Mouse (Mus musculus) embryonic facial prominence, embryonic 10.5 days (tissue): ENCODE data around the gene Crybb1. TPM values are rescaled to one million over a fixed set of nuclear protein-coding genes. Genes with fewer than 3 reads are reported as not detected.
A peak's percentile ranks its signal among the peaks of the same experiment; 100 is the strongest.

Experiments
- DNase-seq: peaks from one replicate; pipeline ENCODE4 v3.0.0-alpha.2; 2017; ENCODE audit warnings: low spot score
- H3K27ac ChIP-seq: fragments of 300-500 bp; sonication (generic); replicated peaks from 2 replicates; pipeline ENCODE4 v1.5.1; 2016; ENCODE audit warnings: mild to moderate bottlenecking
- H3K27me3 ChIP-seq: fragments of 300-500 bp; sonication (generic); replicated peaks from 2 replicates; pipeline ENCODE4 v1.6.1; 2016; ENCODE audit warnings: low read depth, mild to moderate bottlenecking; ENCODE audit not compliant: poor library complexity, severe bottlenecking
- H3K36me3 ChIP-seq: fragments of 300-500 bp; sonication (generic); replicated peaks from 2 replicates; pipeline ENCODE4 v1.6.1; 2016; ENCODE audit warnings: mild to moderate bottlenecking, moderate library complexity
- H3K4me1 ChIP-seq: fragments of 300-500 bp; sonication (generic); 2 replicates; pipeline ENCODE4 v1.6.1; 2016
- H3K4me3 ChIP-seq: fragments of 300-500 bp; sonication (generic); 2 replicates; pipeline ENCODE4 v1.5.1; 2016; ENCODE audit warnings: mild to moderate bottlenecking, moderate library complexity
- H3K9me3 ChIP-seq: fragments of 300-500 bp; sonication (generic); 2 replicates; pipeline ENCODE4 v1.6.1; 2016; ENCODE audit warnings: mild to moderate bottlenecking
- WGBS: fragments of 180-500 bp; shearing (Covaris S2); methylation state at CpG from one replicate; pipeline ENCODE4 v1.1.7; 2016; 5-methylcytosine and 5-hydroxymethylcytosine counted together
- polyA plus RNA-seq: library from polyadenylated mRNA; unstranded; fragments of >200 nt; fragmentation: Nextera tagmentation; extraction: Ambion mirVana; gene quantifications from 2 replicates; pipeline ENCODE4 v1.2.1, GENCODE M21; 2016

The Crybb1 gene
- polyA plus RNA-seq, 1 experiment from 2014 or later = 0.80 TPM

GRCm38 (mm10) chr5:112292343-112292980 is 36.8 kb downstream of the Crybb1 start:
- no peaks in the 10 kb centered on the region for H3K27me3 ChIP-seq
- no peak for DNase-seq
- H3K9me3 ChIP-seq = no peaks in the 10 kb centered on the region
- no peaks in the 10 kb centered on the region for H3K36me3 ChIP-seq
- H3K4me1 ChIP-seq = peaks cover 54% of the 10 kb centered on the region
- H3K27ac ChIP-seq = no peak overlapping the region
- H3K4me3 ChIP-seq = no peak overlapping the region
- 85% methylated on average over 17 of the region's 17 CpGs for WGBS

- no peak overlapping the region for H3K4me3 ChIP-seq
- H3K36me3 ChIP-seq = no peaks in the 10 kb centered on the region
- no peak overlapping the region for H3K27ac ChIP-seq
- H3K27me3 ChIP-seq = no peaks in the 10 kb centered on the region
- H3K4me1 ChIP-seq = peaks cover 50% of the 10 kb centered on the region
- no peak for DNase-seq
- H3K9me3 ChIP-seq = no peaks in the 10 kb centered on the region
- 83% methylated on average over 2 of the region's 2 CpGs for WGBS
These were observed 38.2 kb downstream of the Crybb1 start for GRCm38 (mm10) chr5:112293800-112294199.

GRCm38 (mm10) chr5:112294696-112295095 is 39.1 kb downstream of the Crybb1 start:
- 72% methylated on average over 4 of the region's 4 CpGs for WGBS
- H3K4me1 ChIP-seq = peaks cover 49% of the 10 kb centered on the region

GRCm38 (mm10) chr5:112295162-112295561 is 39.5 kb downstream of the Crybb1 start:
- no peak overlapping the region for H3K4me3 ChIP-seq
- 36% methylated on average over 8 of the region's 8 CpGs for WGBS
- DNase-seq = no peak
- no peaks in the 10 kb centered on the region for H3K9me3 ChIP-seq
- H3K4me1 ChIP-seq = peaks cover 46% of the 10 kb centered on the region
- 0 out of 2 replicates have a peak overlapping the region, but pooled peaks have one; percentile 20 for H3K27ac ChIP-seq
- no peaks in the 10 kb centered on the region for H3K36me3 ChIP-seq
- no peaks in the 10 kb centered on the region for H3K27me3 ChIP-seq

More at GRCm38 (mm10) chr5:112294696-112295095, 39.1 kb downstream of the Crybb1 start:
- Histone ChIP-seq H3K36me3 (no peaks in the 10 kb centered on the region), H3K4me3 (no peak overlapping the region), H3K27me3 (no peaks in the 10 kb centered on the region), H3K27ac (0 out of 2 replicates have a peak overlapping the region, but pooled peaks have one; percentile 20), H3K9me3 (no peaks in the 10 kb centered on the region)
- DNase-seq = no peak

GRCm38 (mm10) chr5:112295564-112295963 is 39.9 kb downstream of the Crybb1 start:
- no peak for DNase-seq
- Histone ChIP-seq H3K9me3 (no peaks in the 10 kb centered on the region), H3K4me1 (peaks cover 48% of the 10 kb centered on the region), H3K36me3 (no peaks in the 10 kb centered on the region), H3K4me3 (no peak overlapping the region), H3K27ac (peak overlapping the region; percentile 20; the same call in 1 of the 2 replicates), H3K27me3 (no peaks in the 10 kb centered on the region)
- 56% methylated on average over 8 of the region's 8 CpGs for WGBS

- Histone ChIP-seq H3K27ac (no peak overlapping the region), H3K36me3 (no peaks in the 10 kb centered on the region), H3K4me3 (no peak overlapping the region), H3K9me3 (no peaks in the 10 kb centered on the region), H3K27me3 (no peaks in the 10 kb centered on the region), H3K4me1 (peaks cover 48% of the 10 kb centered on the region)
- WGBS = 77% methylated on average over 6 of the region's 6 CpGs
- no peak for DNase-seq
These were observed 41.0 kb downstream of the Crybb1 start for GRCm38 (mm10) chr5:112296404-112297181.

GRCm38 (mm10) chr5:112297257-112297656 is 41.6 kb downstream of the Crybb1 start:
- no peaks in the 10 kb centered on the region for H3K27me3 ChIP-seq
- H3K4me1 ChIP-seq = peaks cover 44% of the 10 kb centered on the region
- no peak for DNase-seq
- H3K9me3 ChIP-seq = no peaks in the 10 kb centered on the region
- no peak overlapping the region for H3K4me3 ChIP-seq
- no peak overlapping the region for H3K27ac ChIP-seq
- 67% methylated on average over 2 of the region's 2 CpGs for WGBS
- no peaks in the 10 kb centered on the region for H3K36me3 ChIP-seq

GRCm38 (mm10) chr5:112298226-112298988 is 42.8 kb downstream of the Crybb1 start:
- no peak overlapping the region for H3K27ac ChIP-seq
- no peaks in the 10 kb centered on the region for H3K27me3 ChIP-seq
- H3K9me3 ChIP-seq = no peaks in the 10 kb centered on the region
- H3K4me1 ChIP-seq = peaks cover 37% of the 10 kb centered on the region
- no peak overlapping the region for H3K4me3 ChIP-seq
- peak; percentile 17 for DNase-seq
- H3K36me3 ChIP-seq = no peaks in the 10 kb centered on the region
- 87% methylated on average over 12 of the region's 12 CpGs for WGBS

- Histone ChIP-seq H3K4me1 (peaks cover 30% of the 10 kb centered on the region), H3K9me3 (no peaks in the 10 kb centered on the region), H3K27ac (no peak overlapping the region), H3K4me3 (no peak overlapping the region), H3K36me3 (no peaks in the 10 kb centered on the region; the same call in 1 of the 2 replicates), H3K27me3 (no peaks in the 10 kb centered on the region)
- DNase-seq = no peak
- WGBS = 85% methylated on average over 4 of the region's 4 CpGs
These were observed 43.8 kb downstream of the Crybb1 start for GRCm38 (mm10) chr5:112299399-112299798.

- no peak for DNase-seq
- WGBS = 80% methylated on average over 2 of the region's 2 CpGs
- Histone ChIP-seq H3K9me3 (no peaks in the 10 kb centered on the region), H3K36me3 (no peaks in the 10 kb centered on the region; the same call in 1 of the 2 replicates), H3K4me3 (no peak overlapping the region), H3K27ac (0 out of 2 replicates have a peak overlapping the region, but pooled peaks have one; percentile 19), H3K4me1 (peaks cover 23% of the 10 kb centered on the region), H3K27me3 (no peaks in the 10 kb centered on the region)
These were observed 44.5 kb downstream of the Crybb1 start for GRCm38 (mm10) chr5:112300112-112300511.

- Histone ChIP-seq H3K27me3 (no peaks in the 10 kb centered on the region), H3K36me3 (peaks cover 1% of the 10 kb centered on the region; the same call in 1 of the 2 replicates), H3K9me3 (no peaks in the 10 kb centered on the region), H3K4me1 (peaks cover 16% of the 10 kb centered on the region), H3K4me3 (no peak overlapping the region), H3K27ac (no peak overlapping the region)
- WGBS = 91% methylated on average over 6 of the region's 6 CpGs
- DNase-seq = no peak
These were observed 45.2 kb downstream of the Crybb1 start for GRCm38 (mm10) chr5:112300721-112301308.

- no peaks in the 10 kb centered on the region for H3K9me3 ChIP-seq
- no peak for DNase-seq
- no peak overlapping the region for H3K4me3 ChIP-seq
- H3K4me1 ChIP-seq = peaks cover 14% of the 10 kb centered on the region
- peaks cover 8% of the 10 kb centered on the region for H3K36me3 ChIP-seq
- no peaks in the 10 kb centered on the region for H3K27me3 ChIP-seq
- 85% methylated on average over 4 of the region's 4 CpGs for WGBS
- no peak overlapping the region for H3K27ac ChIP-seq
These were observed 46.1 kb downstream of the Crybb1 start for GRCm38 (mm10) chr5:112301694-112302093.
